Comparison of ENCODE assay signal across 9 mouse cellular contexts in genomic region chr4:141244931-141245425, GRCm38 (mm10). TPM values are rescaled to one million over a fixed set of nuclear protein-coding genes. Genes with fewer than 3 reads are reported as not detected.
DNase-seq lines count a peak whose midpoint lies in the region; ATAC-seq and TF ChIP-seq lines count a peak whose summit lies in the region.
"Had no signal": no experiment of that assay in that cellular context is flagged by ENCODE, and none has a peak within 500 bp of the region (broad histone marks: within the 10 kb centered on the region; RNA-seq: fewer than 3 reads in every experiment).

No protein-coding gene starts in this region.

- peaks cover 26% of the 10 kb centered on the region for H3K79me2 ChIP-seq in C2C12 (ENCODE audit: control insufficient read depth, insufficient read depth)

- peak; percentile 85 for DNase-seq in adrenal gland, postnatal 14 days
- DNase-seq in layer of hippocampus, postnatal 25 days (ENCODE audit: extremely low spot score in 1 of 2, low spot score in 1 of 2), result peak; percentile 61 to 74
- no peak for DNase-seq in midbrain, embryonic 11.5 days (ENCODE audit: low spot score, missing footprints)
- DNase-seq in B cell, adult 2 months, result no peak
- no peak for DNase-seq in thymus, postnatal 14 days

- peak overlapping the region; percentile 85 for H3K27ac ChIP-seq in forebrain, embryonic 12.5 days
- H3K27ac ChIP-seq in hindbrain, embryonic 16.5 days (ENCODE audit: low read depth, low read length), result peak overlapping the region; percentile 75
- no peak overlapping the region for H3K27ac ChIP-seq in midbrain, embryonic 11.5 days (ENCODE audit: low read depth, low read length)

- H3K36me3 ChIP-seq in C2C12 (ENCODE audit: control insufficient read depth, insufficient read depth), result peaks cover 8% of the 10 kb centered on the region
- H3K36me3 ChIP-seq in forebrain, embryonic 12.5 days (replicated peaks), result no peaks in the 10 kb centered on the region
- no peaks in the 10 kb centered on the region for H3K36me3 ChIP-seq in hindbrain, embryonic 16.5 days (ENCODE audit: control insufficient read depth, insufficient read depth, low read length)
- no peaks in the 10 kb centered on the region for H3K36me3 ChIP-seq in midbrain, embryonic 11.5 days (ENCODE audit: control insufficient read depth, insufficient read depth, low read length)

- peaks cover 5% of the 10 kb centered on the region for H3K79me3 ChIP-seq in C2C12 (ENCODE audit: low read depth)

- TF ChIP-seq CTCF in C2C12 (IDR thresholded peaks at IDR 0.05; ENCODE audit: control insufficient read depth, insufficient read depth, insufficient read length), result no peak

- peak; percentile 40; the same call in 1 of the 2 replicates for ATAC-seq in forebrain, embryonic 12.5 days (ENCODE audit: low FRiP score)
- peak; percentile 68 for ATAC-seq in hindbrain, embryonic 16.5 days
- no peak for ATAC-seq in midbrain, embryonic 11.5 days (ENCODE audit: low FRiP score)

- peak overlapping the region; percentile 31 for H3K4me2 ChIP-seq in forebrain, embryonic 12.5 days
- H3K4me2 ChIP-seq in hindbrain, embryonic 16.5 days (ENCODE audit: low read length), result peak overlapping the region; percentile 7; the same call in 1 of the 2 replicates
- H3K4me2 ChIP-seq in midbrain, embryonic 11.5 days, result no peak overlapping the region

- H3K4me1 ChIP-seq in forebrain, embryonic 12.5 days, result peaks cover 55% of the 10 kb centered on the region
- peaks cover 28% of the 10 kb centered on the region for H3K4me1 ChIP-seq in hindbrain, embryonic 16.5 days (ENCODE audit: control insufficient read depth, insufficient read depth, low read depth, low read length)
- H3K4me1 ChIP-seq in midbrain, embryonic 11.5 days (ENCODE audit: control insufficient read depth, insufficient read depth, low read length), result peaks cover 23% of the 10 kb centered on the region

- peak overlapping the region; percentile 18; the same call in 1 of the 2 replicates for H3K9ac ChIP-seq in forebrain, embryonic 12.5 days
- peak overlapping the region; percentile 17; the same call in 1 of the 2 replicates for H3K9ac ChIP-seq in hindbrain, embryonic 16.5 days (ENCODE audit: low read depth, low read length)
- peak overlapping the region; percentile 14; the same call in 1 of the 2 replicates for H3K9ac ChIP-seq in midbrain, embryonic 11.5 days (ENCODE audit: low read length)

- peak overlapping the region; percentile 30 for H3K4me3 ChIP-seq in C2C12 (ENCODE audit: insufficient read depth, poor library complexity, severe bottlenecking)
- H3K4me3 ChIP-seq in forebrain, embryonic 12.5 days (replicated peaks), result no peak overlapping the region
- no peak overlapping the region for H3K4me3 ChIP-seq in hindbrain, embryonic 16.5 days (ENCODE audit: low read length)
- H3K4me3 ChIP-seq in midbrain, embryonic 11.5 days (ENCODE audit: low read depth, low read length), result no peak overlapping the region
- H3K4me3 ChIP-seq: megakaryocyte, embryonic 14.5 days had no signal

- 6% methylated on average over 9 of the region's 9 CpGs for WGBS in forebrain, embryonic 12.5 days
- WGBS in hindbrain, embryonic 16.5 days, result 7% methylated on average over 9 of the region's 9 CpGs
- WGBS in midbrain, embryonic 11.5 days, result 10% methylated on average over 9 of the region's 9 CpGs

- no peaks in the 10 kb centered on the region for H3K9me3 ChIP-seq in forebrain, embryonic 12.5 days
- H3K9me3 ChIP-seq in hindbrain, embryonic 16.5 days (ENCODE audit: control insufficient read depth, low read length), result no peaks in the 10 kb centered on the region
- H3K9me3 ChIP-seq in midbrain, embryonic 11.5 days (ENCODE audit: control insufficient read depth, low read length), result no peaks in the 10 kb centered on the region
- H3K9me3 ChIP-seq: megakaryocyte, embryonic 14.5 days had no signal

- no peaks in the 10 kb centered on the region for H3K27me3 ChIP-seq in C2C12 (ENCODE audit: control insufficient read depth, insufficient read depth, insufficient read length)
- H3K27me3 ChIP-seq in forebrain, embryonic 12.5 days, result peaks cover 99% of the 10 kb centered on the region
- peaks cover 55% of the 10 kb centered on the region for H3K27me3 ChIP-seq in hindbrain, embryonic 16.5 days (replicated peaks; ENCODE audit: control insufficient read depth, insufficient read depth, low read length)
- H3K27me3 ChIP-seq in midbrain, embryonic 11.5 days (ENCODE audit: control insufficient read depth, insufficient read depth, low read length), result peaks cover 92% of the 10 kb centered on the region

- H3ac ChIP-seq in C2C12 (ENCODE audit: control insufficient read depth, insufficient read length, low read depth), result peak overlapping the region; percentile 62

TF ChIP-seq in C2C12, 6 proteins besides CTCF, POLR2A, EP300 and RAD21:
- TF ChIP-seq MAX (IDR thresholded peaks at IDR 0.05) (no peak), USF1 (IDR thresholded peaks at IDR 0.05; ENCODE audit: low read depth) (no peak), MYOD1 (IDR thresholded peaks at IDR 0.05; ENCODE audit: control insufficient read depth, insufficient read length, low read depth) (no peak), FOSL1 (IDR thresholded peaks at IDR 0.05; ENCODE audit: insufficient read depth, low read length, poor library complexity, severe bottlenecking) (no peak), MYOG (IDR thresholded peaks at IDR 0.05; ENCODE audit: control insufficient read depth, extremely low read depth, insufficient read length) (no peak), CEBPB (IDR thresholded peaks at IDR 0.05; ENCODE audit: low read depth) (no peak)

RNA-seq across cellular contexts. Expression of gene Arhgef19, which starts 5.7 kb away (rescaled TPM):
- 26.7 TPM for polyA plus RNA-seq in C2C12 (2012; fragmentation: generic; extraction: Trizol)
- total RNA-seq in adrenal gland, postnatal 14 days (2021), result 35.9 and 36.8 TPM in 2 replicates
- polyA plus RNA-seq in forebrain, embryonic 12.5 days (2016; fragmentation: Nextera tagmentation; extraction: Ambion mirVana), result 1.9 and 2.6 TPM in 2 replicates
- 1.7 and 2.0 TPM in 2 replicates for polyA plus RNA-seq in hindbrain, embryonic 16.5 days (2015; fragmentation: Nextera tagmentation; extraction: Ambion mirVana)
- total RNA-seq in layer of hippocampus, postnatal 25 days (2021), result 10 to 100 TPM; 15.1 to 21.6 TPM
- 0.47 and 0.61 TPM in 2 replicates for polyA plus RNA-seq in midbrain, embryonic 11.5 days (2014; fragmentation: Nextera tagmentation; extraction: Ambion mirVana)

RNA-seq across cellular contexts. Expression of gene Rsg1, which starts 31.2 kb away (rescaled TPM):
- 1.6 TPM for polyA plus RNA-seq in C2C12 (2012; fragmentation: generic; extraction: Trizol)
- 1.1 and 1.8 TPM in 2 replicates for total RNA-seq in adrenal gland, postnatal 14 days (2021)
- polyA plus RNA-seq in forebrain, embryonic 12.5 days (2016; fragmentation: Nextera tagmentation; extraction: Ambion mirVana), result 6.5 and 7.0 TPM in 2 replicates
- 8.4 and 8.9 TPM in 2 replicates for polyA plus RNA-seq in hindbrain, embryonic 16.5 days (2015; fragmentation: Nextera tagmentation; extraction: Ambion mirVana)
- total RNA-seq in layer of hippocampus, postnatal 25 days (2021), result 1 to 10 TPM; 2.7 to 4.0 TPM
- 5.4 TPM in 2 replicates for polyA plus RNA-seq in midbrain, embryonic 11.5 days (2014; fragmentation: Nextera tagmentation; extraction: Ambion mirVana)

RNA-seq across cellular contexts. Expression of gene Epha2, which starts 56.1 kb away (rescaled TPM):
- polyA plus RNA-seq in C2C12 (2012; fragmentation: generic; extraction: Trizol), result 129 TPM
- 18.8 and 19.4 TPM in 2 replicates for total RNA-seq in adrenal gland, postnatal 14 days (2021)
- polyA plus RNA-seq in forebrain, embryonic 12.5 days (2016; fragmentation: Nextera tagmentation; extraction: Ambion mirVana), result 1.9 and 2.0 TPM in 2 replicates
- polyA plus RNA-seq in hindbrain, embryonic 16.5 days (2015; fragmentation: Nextera tagmentation; extraction: Ambion mirVana), result 1.1 TPM in 2 replicates
- total RNA-seq in layer of hippocampus, postnatal 25 days (2021), result 1 to 10 TPM in 1 of 2 experiments, under 1 TPM in 1; 0.99 to 1.4 TPM
- 2.2 and 2.5 TPM in 2 replicates for polyA plus RNA-seq in midbrain, embryonic 11.5 days (2014; fragmentation: Nextera tagmentation; extraction: Ambion mirVana)

Comparison
In these comparisons a context has a peak if more than half of its experiments do, and no peak if none do; other contexts are left out.
1. DNase-seq: peak in adrenal gland, postnatal 14 days (single experiment) and layer of hippocampus, postnatal 25 days (2 of 2); none in midbrain, embryonic 11.5 days (single experiment), B cell, adult 2 months (0 of 2) and thymus, postnatal 14 days (single experiment).
2. RNA of gene Epha2, which starts 56.1 kb away (polyA plus RNA-seq): 129 TPM in C2C12 (single experiment); 2.2 to 2.5 TPM in midbrain, embryonic 11.5 days, 1.9 to 2.0 TPM in forebrain, embryonic 12.5 days and 1.1 TPM in hindbrain, embryonic 16.5 days; every median in the first group is over 10 times any median in the second.
3. Peak in every context shown above with its lines, with median percentiles within 50 percentile points of each other: H3K9ac ChIP-seq.